Mouse (Mus musculus): ENCODE data around the gene Sdhaf3. TPM values are rescaled to one million over a fixed set of nuclear protein-coding genes. Genes with fewer than 3 reads are reported as not detected.
"Not testable (repeated sequence)": the region's sequence is repeated elsewhere in the genome, so short reads cannot be mapped to it uniquely, and the experiment has no call there.

Sdhaf3 gene
- total RNA-seq, 2 experiments from 2014 or later = 6.0 to 6.3 TPM

- no peak for TF ChIP-seq CTCF (IDR thresholded peaks at IDR 0.05)
- DNase-seq (ENCODE audit: extremely low spot score in 1 of 2, low spot score in 2 of 2) = no peak
- H3K4me3 ChIP-seq = peak overlapping the region; percentile 91
- intact Hi-C loops (cut with DNase I) = no loop called here
- peak overlapping the region; percentile 65 for H3K27ac ChIP-seq
These were observed 425 bp upstream of the Sdhaf3 start for GRCm38 (mm10) chr6:6955395-6955763.

GRCm38 (mm10) chr6:6959234-6959633 lies 3.4 kb downstream of the Sdhaf3 start:
- intact Hi-C loops (cut with DNase I); H3K27ac ChIP-seq; H3K4me3 ChIP-seq; DNase-seq (ENCODE audit: extremely low spot score in 1 of 2, low spot score in 2 of 2): not testable (repeated sequence)

- intact Hi-C loops (cut with DNase I) = no loop called here
- no peak overlapping the region for H3K27ac ChIP-seq
- no peak for DNase-seq (ENCODE audit: extremely low spot score in 1 of 2, low spot score in 2 of 2)
- no peak for TF ChIP-seq CTCF (IDR thresholded peaks at IDR 0.05)
- no peak overlapping the region for H3K4me3 ChIP-seq
These were observed 41.6 kb downstream of the Sdhaf3 start for GRCm38 (mm10) chr6:6997226-6997946.

- no peak overlapping the region for H3K27ac ChIP-seq
- no peak for DNase-seq (ENCODE audit: extremely low spot score in 1 of 2, low spot score in 2 of 2)
- no peak overlapping the region for H3K4me3 ChIP-seq
- intact Hi-C loops (cut with DNase I) = no loop called here
- no peak for TF ChIP-seq CTCF (IDR thresholded peaks at IDR 0.05)
These were observed 42.2 kb downstream of the Sdhaf3 start for GRCm38 (mm10) chr6:6997956-6998355.

- no peak for DNase-seq (ENCODE audit: extremely low spot score in 1 of 2, low spot score in 2 of 2)
- TF ChIP-seq CTCF (IDR thresholded peaks at IDR 0.05) = peak; percentile 13
- intact Hi-C loops (cut with DNase I) = no loop called here
- H3K4me3 ChIP-seq = no peak overlapping the region
- no peak overlapping the region for H3K27ac ChIP-seq
These were observed 43.2 kb downstream of the Sdhaf3 start for GRCm38 (mm10) chr6:6999015-6999414.

- peak; percentile 48 for TF ChIP-seq CTCF (IDR thresholded peaks at IDR 0.05)
- DNase-seq (ENCODE audit: extremely low spot score in 1 of 2, low spot score in 2 of 2) = no peak
- Histone ChIP-seq H3K4me3 (no peak overlapping the region), H3K27ac (no peak overlapping the region)
- intact Hi-C loops (cut with DNase I) = loop anchor here (2.0 to 5.0 kb wide), 3 partner anchors 119 to 654 kb away; no protein-coding TSS in a partner anchor
These were observed 47.3 kb downstream of the Sdhaf3 start for GRCm38 (mm10) chr6:7003085-7003484.

GRCm38 (mm10) chr6:7004005-7004404 lies 48.2 kb downstream of the Sdhaf3 start:
- DNase-seq (ENCODE audit: extremely low spot score in 1 of 2, low spot score in 2 of 2) = no peak
- intact Hi-C loops (cut with DNase I) = loop anchor here (1.0 to 5.0 kb wide), 3 partner anchors 16 to 598 kb away; no protein-coding TSS in a partner anchor
- no peak overlapping the region for H3K27ac ChIP-seq
- peak; percentile 35 for TF ChIP-seq CTCF (IDR thresholded peaks at IDR 0.05)
- H3K4me3 ChIP-seq = no peak overlapping the region

GRCm38 (mm10) chr6:7038087-7038486 lies 82.3 kb downstream of the Sdhaf3 start:
- DNase-seq (ENCODE audit: extremely low spot score in 1 of 2, low spot score in 2 of 2) = no peak
- Histone ChIP-seq H3K4me3 (no peak overlapping the region), H3K27ac (no peak overlapping the region)
- intact Hi-C loops (cut with DNase I) = no loop called here
- TF ChIP-seq CTCF (IDR thresholded peaks at IDR 0.05) = no peak

- intact Hi-C loops (cut with DNase I) = no loop called here
- no peak for TF ChIP-seq CTCF (IDR thresholded peaks at IDR 0.05)
- Histone ChIP-seq H3K4me3 (no peak overlapping the region), H3K27ac (no peak overlapping the region)
- DNase-seq (ENCODE audit: extremely low spot score in 1 of 2, low spot score in 2 of 2) = no peak
These were observed 83.0 kb downstream of the Sdhaf3 start for GRCm38 (mm10) chr6:7038835-7039234.

- intact Hi-C loops (cut with DNase I) = no loop called here
- no peak for DNase-seq (ENCODE audit: extremely low spot score in 1 of 2, low spot score in 2 of 2)
- H3K27ac ChIP-seq = no peak overlapping the region
- H3K4me3 ChIP-seq = no peak overlapping the region
- TF ChIP-seq CTCF (IDR thresholded peaks at IDR 0.05) = no peak
These were observed 86.1 kb downstream of the Sdhaf3 start for GRCm38 (mm10) chr6:7041912-7042311.

- no peak overlapping the region for H3K27ac ChIP-seq
- no peak for DNase-seq (ENCODE audit: extremely low spot score in 1 of 2, low spot score in 2 of 2)
- no peak overlapping the region for H3K4me3 ChIP-seq
- intact Hi-C loops (cut with DNase I) = no loop called here
- no peak for TF ChIP-seq CTCF (IDR thresholded peaks at IDR 0.05)
These were observed 107.0 kb downstream of the Sdhaf3 start for GRCm38 (mm10) chr6:7062819-7063218.

- no peak for DNase-seq (ENCODE audit: extremely low spot score in 1 of 2, low spot score in 2 of 2)
- Histone ChIP-seq H3K27ac (no peak overlapping the region), H3K4me3 (no peak overlapping the region)
- TF ChIP-seq CTCF (IDR thresholded peaks at IDR 0.05) = no peak
- intact Hi-C loops (cut with DNase I) = no loop called here
These were observed 113.0 kb downstream of the Sdhaf3 start for GRCm38 (mm10) chr6:7068782-7069181.

- Histone ChIP-seq H3K4me3 (no peak overlapping the region), H3K27ac (no peak overlapping the region)
- intact Hi-C loops (cut with DNase I) = no loop called here
- TF ChIP-seq CTCF (IDR thresholded peaks at IDR 0.05) = no peak
- no peak for DNase-seq (ENCODE audit: extremely low spot score in 1 of 2, low spot score in 2 of 2)
These were observed 113.7 kb downstream of the Sdhaf3 start for GRCm38 (mm10) chr6:7069463-7069862.
